Mouse (Mus musculus): Measurements from ENCODE around the gene Gm6268. TPM values are rescaled to one million over a fixed set of nuclear protein-coding genes. Genes with fewer than 3 reads are reported as not detected.

Gm6268 gene
- total RNA-seq (2021), result not detected

DNA sequence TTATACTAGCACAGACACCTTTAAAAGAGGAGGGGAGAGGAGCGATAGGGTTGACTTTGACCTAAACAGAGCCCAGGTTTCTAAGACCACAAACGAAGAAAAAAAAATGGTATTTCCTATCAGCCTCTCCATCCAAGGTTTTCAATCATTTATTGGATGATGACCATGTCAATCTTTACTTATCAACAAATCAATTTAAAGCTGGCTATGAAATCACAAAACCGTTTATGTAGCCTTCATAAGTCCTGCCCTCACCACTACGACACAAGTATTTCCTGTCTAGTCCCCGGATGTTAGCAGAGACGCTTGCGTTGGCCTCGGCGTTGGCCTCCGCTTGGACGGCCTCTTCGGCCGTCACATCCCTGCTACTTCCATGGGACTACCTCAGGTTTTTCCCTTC lies at the start of gene Gm6268:
Gene Gm6268, plus strand, starts transcription at position 301 of the 400 bp plus-strand sequence.
- intact Hi-C loops (cut with DNase I), result no loop called here
- no peak for DNase-seq (ENCODE audit: low spot score in 2 of 2)

DNA sequence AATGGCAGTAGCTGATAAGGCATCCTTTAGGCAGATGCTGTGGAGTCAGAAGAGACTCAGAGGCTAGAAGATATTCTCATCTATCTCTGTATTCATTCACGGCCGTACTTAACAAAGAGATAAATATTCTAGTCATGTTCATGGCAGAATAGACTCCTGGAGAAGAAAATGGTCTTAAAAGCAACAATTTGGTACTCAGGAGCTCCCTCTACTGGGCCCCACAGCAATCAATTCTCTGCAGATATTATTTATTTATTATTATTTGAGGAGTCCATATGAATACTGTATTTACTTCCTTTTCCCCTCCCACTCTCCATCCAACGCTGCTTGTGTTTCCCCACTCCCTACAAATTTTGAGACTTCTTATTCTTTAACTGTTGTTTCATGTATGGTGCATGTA lies 48.6 kb upstream of the Gm6268 start:
- intact Hi-C loops (cut with DNase I), result loop anchor here (5.0 kb wide), 1 partner anchor 125 kb away; no protein-coding TSS in a partner anchor
- no peak for DNase-seq (ENCODE audit: low spot score in 2 of 2)

DNA sequence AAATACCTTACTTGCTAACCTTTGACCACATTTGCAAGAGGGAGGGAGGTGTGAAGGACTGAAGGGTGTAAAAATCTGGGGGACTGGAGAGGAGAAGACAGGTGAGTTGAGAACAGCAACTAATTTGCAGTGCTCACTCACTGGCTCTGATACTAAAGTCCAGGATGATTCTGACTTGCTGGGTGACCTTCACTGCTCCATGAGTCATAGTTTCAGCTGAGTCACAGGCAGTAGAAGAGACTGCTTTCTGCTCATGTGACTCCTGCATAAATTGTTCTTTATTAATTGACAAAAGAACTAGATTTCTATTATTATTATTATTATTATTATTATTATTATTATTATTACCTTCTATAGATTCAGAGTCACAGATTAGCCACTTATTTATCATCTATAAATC lies 15.7 kb upstream of the Gm6268 start:
- no peak for DNase-seq (ENCODE audit: low spot score in 2 of 2)
- intact Hi-C loops (cut with DNase I), result no loop called here

DNA sequence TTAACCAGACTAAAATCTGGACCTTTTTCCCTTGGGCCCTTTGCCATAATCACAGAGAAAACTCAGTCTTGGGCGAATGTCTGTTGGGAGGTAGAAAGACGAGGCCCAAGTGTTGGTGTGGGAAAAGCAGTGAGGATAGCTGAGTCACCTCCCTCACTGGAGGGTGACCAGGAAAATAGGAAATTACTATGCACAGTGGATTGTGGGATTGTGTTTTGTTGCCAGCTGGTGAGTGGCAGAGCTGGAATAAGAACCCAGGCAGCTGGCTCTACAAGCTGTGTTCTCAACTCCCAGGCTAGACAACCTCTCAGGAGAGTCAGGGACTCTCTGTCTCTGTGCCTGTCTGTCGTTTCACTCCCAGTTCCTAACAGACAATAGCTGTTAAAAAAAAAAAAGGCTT lies 11.1 kb upstream of the Gm6268 start:
- intact Hi-C loops (cut with DNase I), result no loop called here
- peak; percentile 43 to 53 for DNase-seq (ENCODE audit: low spot score in 2 of 2)

DNA sequence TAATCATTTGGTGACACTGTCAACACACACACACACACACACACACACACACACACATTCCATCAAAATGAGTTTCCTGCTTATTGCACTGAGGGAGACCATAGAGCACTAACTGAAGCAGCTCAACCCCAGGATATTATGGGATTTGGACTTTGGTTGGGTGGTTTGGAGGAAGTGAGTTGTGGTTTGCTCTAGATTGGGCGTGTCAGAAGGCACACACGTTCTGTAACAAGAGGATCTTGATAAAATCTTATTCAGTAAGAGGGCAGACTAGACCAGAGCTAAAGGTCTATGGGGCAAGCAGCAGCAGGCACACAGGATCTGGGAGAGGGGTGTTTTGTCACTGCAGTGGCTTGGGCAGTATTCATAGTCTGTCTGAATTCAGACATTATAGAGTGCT lies 10.6 kb upstream of the Gm6268 start:
- DNase-seq (ENCODE audit: low spot score in 2 of 2), result no peak

DNA sequence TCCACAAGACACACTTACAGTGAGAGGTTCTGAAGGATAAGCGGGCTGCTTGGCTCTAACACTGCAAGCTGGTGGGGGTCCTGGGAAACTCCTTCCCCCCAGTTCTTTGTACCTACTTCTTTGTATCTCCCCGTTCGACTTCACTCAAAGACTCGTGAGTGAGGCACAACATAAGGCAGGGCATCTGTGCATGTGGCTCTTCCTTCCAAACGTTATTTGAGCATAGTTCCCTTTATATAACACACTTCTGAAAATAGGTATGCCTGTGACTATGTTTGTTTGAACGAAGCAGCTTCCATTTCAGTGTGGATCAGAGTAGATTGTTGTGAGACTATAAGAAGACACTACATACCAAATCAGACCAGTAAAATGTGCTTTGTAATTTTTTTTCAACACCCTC lies 8.4 kb upstream of the Gm6268 start:
- DNase-seq (ENCODE audit: low spot score in 2 of 2), result peak; percentile 27 to 30
- intact Hi-C loops (cut with DNase I), result loop anchor here (2.0 kb wide), 1 partner anchor 166 kb away; no protein-coding TSS in a partner anchor

More for the DNA sequence above, 10.6 kb upstream of the Gm6268 start:
- intact Hi-C loops (cut with DNase I), result no loop called here

DNA sequence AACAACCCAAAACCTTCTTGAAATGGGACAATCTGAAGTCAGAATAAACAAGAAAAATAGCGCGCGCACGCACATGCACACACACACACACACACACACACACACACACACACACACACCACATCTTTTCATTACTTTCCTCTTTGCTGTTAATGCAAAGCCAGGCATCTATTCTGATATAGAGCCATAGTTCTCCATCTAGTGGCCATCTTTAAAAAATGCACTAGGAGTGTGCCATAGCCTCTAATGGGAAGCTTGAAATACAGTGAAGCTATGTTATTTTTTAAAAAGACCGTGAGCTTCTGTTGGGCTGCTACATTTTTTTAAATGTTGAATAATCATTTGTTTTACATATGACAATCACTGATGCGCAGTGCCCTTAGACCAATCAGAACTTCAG lies 7.8 kb upstream of the Gm6268 start:
- intact Hi-C loops (cut with DNase I), result loop anchor here (2.0 kb wide), 1 partner anchor 166 kb away; no protein-coding TSS in a partner anchor
- DNase-seq (ENCODE audit: low spot score in 2 of 2), result no peak

DNA sequence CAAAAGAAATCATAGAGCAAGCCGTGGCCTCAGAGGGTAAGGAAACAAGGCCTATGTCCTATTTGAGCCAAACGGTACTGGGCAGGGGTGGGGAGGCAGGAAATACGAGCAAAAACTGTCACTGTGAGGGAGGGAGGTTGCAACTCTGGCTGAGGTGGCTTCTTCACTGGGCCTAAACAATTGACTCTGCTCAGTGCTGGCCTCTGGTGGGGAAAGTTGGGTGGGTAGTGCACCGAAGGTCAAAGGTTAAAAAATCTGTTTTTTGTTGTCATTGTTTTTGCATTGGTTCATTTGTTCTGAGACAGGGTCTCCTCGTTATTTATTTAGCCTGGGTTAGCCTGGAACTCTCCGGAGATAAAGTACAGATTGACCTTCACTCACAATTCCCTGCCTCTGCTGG lies 1.2 kb downstream of the Gm6268 start:
- no peak for DNase-seq (ENCODE audit: low spot score in 2 of 2)
- intact Hi-C loops (cut with DNase I), result no loop called here

DNA sequence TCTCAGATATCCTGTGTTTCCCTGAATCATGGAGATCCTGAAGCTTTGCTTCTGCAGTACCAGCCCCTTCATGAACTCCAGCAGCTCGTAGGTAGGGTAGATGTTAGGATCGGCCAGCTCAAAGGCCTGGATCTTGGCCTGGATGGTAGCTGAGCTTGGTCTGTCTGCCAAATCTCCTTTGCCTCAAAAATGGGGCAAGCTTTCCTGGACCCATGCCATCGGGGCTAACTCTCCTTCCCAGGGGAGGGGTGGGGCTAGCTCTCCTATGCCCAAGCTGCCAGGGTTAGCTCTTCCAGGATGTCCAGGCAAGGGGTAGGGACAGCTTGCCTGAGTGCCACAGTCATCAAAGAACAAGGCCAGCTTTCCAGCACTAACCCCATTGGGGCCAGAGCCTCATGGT lies 18.1 kb downstream of the Gm6268 start:
- intact Hi-C loops (cut with DNase I), result no loop called here
- DNase-seq (ENCODE audit: low spot score in 2 of 2), result no peak

DNA sequence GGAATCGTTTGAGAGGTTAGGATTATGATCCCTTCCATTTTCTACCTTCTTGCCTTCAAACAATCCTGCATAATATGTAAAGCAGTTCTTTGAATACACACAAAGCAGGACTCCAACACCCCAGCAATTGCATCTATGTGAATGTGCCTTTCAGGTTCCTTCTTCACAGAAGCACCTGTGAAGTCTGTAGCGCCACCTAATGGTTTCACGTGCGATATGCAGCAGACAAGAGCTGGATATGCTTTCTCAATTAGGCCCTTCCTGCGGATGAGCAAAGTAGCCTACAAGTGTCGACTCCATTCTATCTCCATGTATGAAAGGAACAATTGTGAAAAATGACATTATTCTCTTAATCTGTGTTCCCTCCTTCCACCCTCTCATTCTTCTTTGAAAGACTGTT lies 33.9 kb downstream of the Gm6268 start:
- intact Hi-C loops (cut with DNase I), result no loop called here
- DNase-seq (ENCODE audit: low spot score in 2 of 2), result no peak

DNA sequence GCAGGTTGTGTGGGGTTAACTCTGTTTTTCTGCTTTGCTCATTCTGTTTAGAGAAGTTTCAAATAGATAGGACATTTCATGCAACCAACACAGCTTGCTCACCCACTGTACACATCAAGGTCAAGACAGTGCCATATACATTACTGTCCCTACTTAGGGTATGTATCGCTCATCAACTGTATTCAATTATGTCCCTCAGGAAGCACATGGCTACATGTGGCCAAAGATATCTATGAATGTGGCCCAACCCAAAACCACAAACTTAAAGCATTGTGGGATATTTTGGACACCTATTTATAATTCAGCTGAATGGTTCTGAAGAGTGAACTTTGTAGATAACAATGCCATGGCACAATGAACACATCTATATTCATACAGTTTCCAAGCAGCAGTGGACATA lies 36.9 kb downstream of the Gm6268 start:
- intact Hi-C loops (cut with DNase I), result no loop called here
- no peak for DNase-seq (ENCODE audit: low spot score in 2 of 2)

Small RNA genes within 50 kb of the gene (microRNA-seq; reads per million reads assigned to microRNA genes)
- gene Gm44485, result not detected

Other genes with a start within 250 kb of the Gm6268 start
- gene Zcchc12, start 205.4 kb upstream of the Gm6268 start, total RNA-seq (2021), result 10 to 100 TPM; 39.9 to 69.1 TPM
- 10 to 100 TPM; 10.7 to 20.1 TPM for gene Lonrf3, start 72.9 kb upstream of the Gm6268 start, total RNA-seq (2021)
- not detected for gene Gm14569, start 90.5 kb downstream of the Gm6268 start, total RNA-seq (2021)
- 100 to 1,000 TPM; 279 to 291 TPM for gene Pgrmc1, start 196.9 kb downstream of the Gm6268 start, total RNA-seq (2021)
- 10 to 100 TPM; 10.4 to 11.9 TPM for gene Akap17b, start 244.1 kb downstream of the Gm6268 start, total RNA-seq (2021)

Data from left cerebral cortex, postnatal 36 days (tissue).